Mouse (Mus musculus) heart, embryonic 15.5 days (tissue): ENCODE results near the gene Ntn4. TPM values are rescaled to one million over a fixed set of nuclear protein-coding genes. Genes with fewer than 3 reads are reported as not detected.

Source experiments
- ATAC-seq: fragments of 200-750 bp; cut with Nextera tagmentation; replicated peaks from 2 replicates; pipeline ENCODE4 v1.8.0; 2017; ENCODE audit warnings: low read depth, moderate TSS enrichment; ENCODE audit not compliant: insufficient number of reproducible peaks, insufficient read depth, low FRiP score
- H3K27ac ChIP-seq: fragments of 300-500 bp; sonication (generic); 2 replicates; pipeline ENCODE4 v1.5.1; 2015; ENCODE audit warnings: mild to moderate bottlenecking, inconsistent platforms
- H3K27me3 ChIP-seq: fragments of 300-500 bp; sonication (generic); 2 replicates; pipeline ENCODE4 v1.6.1; 2015; ENCODE audit warnings: inconsistent platforms
- H3K36me3 ChIP-seq: fragments of 300-500 bp; sonication (generic); 2 replicates; pipeline ENCODE4 v1.6.1; 2015; ENCODE audit warnings: mild to moderate bottlenecking, inconsistent platforms
- H3K4me1 ChIP-seq: fragments of 300-500 bp; sonication (generic); replicated peaks from 2 replicates; pipeline ENCODE4 v1.6.1; 2015; ENCODE audit warnings: inconsistent platforms
- H3K4me2 ChIP-seq: fragments of 300-500 bp; sonication (generic); 2 replicates; pipeline ENCODE4 v1.6.1; 2015; ENCODE audit warnings: inconsistent platforms, mild to moderate bottlenecking, moderate library complexity
- H3K4me3 ChIP-seq: fragments of 300-500 bp; sonication (generic); 2 replicates; pipeline ENCODE4 v1.5.1; 2015; ENCODE audit warnings: mild to moderate bottlenecking, inconsistent platforms
- H3K9ac ChIP-seq: fragments of 300-500 bp; sonication (generic); 2 replicates; pipeline ENCODE4 v1.6.1; 2015; ENCODE audit warnings: mild to moderate bottlenecking, inconsistent platforms
- H3K9me3 ChIP-seq: fragments of 300-500 bp; sonication (generic); replicated peaks from 2 replicates; pipeline ENCODE4 v1.6.1; 2016; ENCODE audit warnings: inconsistent platforms
- WGBS: fragments of 180-500 bp; shearing (Covaris S2); methylation state at CpG from one replicate; pipeline ENCODE4 v1.1.7; 2015; ENCODE audit warnings: mixed read lengths; 5-methylcytosine and 5-hydroxymethylcytosine counted together
- polyA plus RNA-seq: library from polyadenylated mRNA; unstranded; fragments of >200 nt; fragmentation: Nextera tagmentation; extraction: Ambion mirVana; gene quantifications from 2 replicates; pipeline ENCODE4 v1.2.1, GENCODE M21; 2015

Ntn4 gene
- polyA plus RNA-seq, 1 experiment from 2014 or later = 2.6 TPM

GRCm38 (mm10) chr10:93614850-93615249 lies 25.6 kb upstream of the Ntn4 start:
- no peak overlapping the region for H3K4me3 ChIP-seq
- H3K4me2 ChIP-seq = no peak overlapping the region
- no peaks in the 10 kb centered on the region for H3K27me3 ChIP-seq
- H3K4me1 ChIP-seq = no peaks in the 10 kb centered on the region
- no peaks in the 10 kb centered on the region for H3K9me3 ChIP-seq
- WGBS = 69% methylated on average over 8 of the region's 8 CpGs
- no peak for ATAC-seq
- no peak overlapping the region for H3K27ac ChIP-seq
- no peaks in the 10 kb centered on the region for H3K36me3 ChIP-seq
- H3K9ac ChIP-seq = no peak overlapping the region

GRCm38 (mm10) chr10:93620438-93621179 lies 19.9 kb upstream of the Ntn4 start:
- Histone ChIP-seq H3K4me2 (no peak overlapping the region), H3K27ac (no peak overlapping the region)
- no peak for ATAC-seq

GRCm38 (mm10) chr10:93623725-93624124 lies 16.8 kb upstream of the Ntn4 start:
- no peak for ATAC-seq
- H3K9ac ChIP-seq = no peak overlapping the region
- H3K27me3 ChIP-seq = no peaks in the 10 kb centered on the region
- H3K4me2 ChIP-seq = no peak overlapping the region
- H3K9me3 ChIP-seq = no peaks in the 10 kb centered on the region
- H3K4me3 ChIP-seq = no peak overlapping the region
- no peaks in the 10 kb centered on the region for H3K36me3 ChIP-seq
- 64% methylated on average over 9 of the region's 9 CpGs for WGBS
- H3K4me1 ChIP-seq = no peaks in the 10 kb centered on the region
- no peak overlapping the region for H3K27ac ChIP-seq

More at GRCm38 (mm10) chr10:93620438-93621179, 19.9 kb upstream of the Ntn4 start:
- Histone ChIP-seq H3K4me3 (no peak overlapping the region), H3K36me3 (no peaks in the 10 kb centered on the region), H3K27me3 (no peaks in the 10 kb centered on the region), H3K9me3 (no peaks in the 10 kb centered on the region), H3K9ac (no peak overlapping the region), H3K4me1 (no peaks in the 10 kb centered on the region)
- WGBS = 58% methylated on average over 7 of the region's 7 CpGs

- Histone ChIP-seq H3K4me3 (no peak overlapping the region), H3K4me1 (no peaks in the 10 kb centered on the region), H3K27ac (no peak overlapping the region), H3K36me3 (no peaks in the 10 kb centered on the region), H3K4me2 (no peak overlapping the region), H3K9me3 (no peaks in the 10 kb centered on the region), H3K9ac (no peak overlapping the region), H3K27me3 (no peaks in the 10 kb centered on the region)
- no peak for ATAC-seq
- 75% methylated on average over 10 of the region's 10 CpGs for WGBS
Observed at GRCm38 (mm10) chr10:93624151-93624550, 16.3 kb upstream of the Ntn4 start.

GRCm38 (mm10) chr10:93630310-93630709 lies 10.2 kb upstream of the Ntn4 start:
- WGBS = 91% methylated on average over 5 of the region's 5 CpGs
- Histone ChIP-seq H3K27ac (no peak overlapping the region), H3K4me1 (no peaks in the 10 kb centered on the region), H3K27me3 (peaks cover 2% of the 10 kb centered on the region), H3K4me2 (no peak overlapping the region), H3K9me3 (no peaks in the 10 kb centered on the region), H3K9ac (no peak overlapping the region), H3K36me3 (no peaks in the 10 kb centered on the region), H3K4me3 (no peak overlapping the region)
- ATAC-seq = no peak

GRCm38 (mm10) chr10:93632086-93632485 lies 8.4 kb upstream of the Ntn4 start:
- H3K27ac ChIP-seq = no peak overlapping the region
- H3K27me3 ChIP-seq = peaks cover 19% of the 10 kb centered on the region
- no peak overlapping the region for H3K4me2 ChIP-seq
- H3K9ac ChIP-seq = no peak overlapping the region
- 64% methylated on average over 4 of the region's 4 CpGs for WGBS
- H3K36me3 ChIP-seq = no peaks in the 10 kb centered on the region
- H3K4me3 ChIP-seq = no peak overlapping the region
- H3K9me3 ChIP-seq = no peaks in the 10 kb centered on the region
- H3K4me1 ChIP-seq = no peaks in the 10 kb centered on the region
- no peak for ATAC-seq

GRCm38 (mm10) chr10:93633563-93633962 lies 6.9 kb upstream of the Ntn4 start:
- ATAC-seq = no peak
- Histone ChIP-seq H3K9me3 (no peaks in the 10 kb centered on the region), H3K36me3 (no peaks in the 10 kb centered on the region), H3K4me2 (no peak overlapping the region), H3K27me3 (peaks cover 34% of the 10 kb centered on the region), H3K9ac (no peak overlapping the region), H3K4me1 (no peaks in the 10 kb centered on the region), H3K4me3 (no peak overlapping the region), H3K27ac (no peak overlapping the region)
- WGBS = 82% methylated on average over 5 of the region's 5 CpGs

GRCm38 (mm10) chr10:93633971-93634370 lies 6.5 kb upstream of the Ntn4 start:
- H3K4me3 ChIP-seq = no peak overlapping the region
- no peak overlapping the region for H3K9ac ChIP-seq
- no peaks in the 10 kb centered on the region for H3K36me3 ChIP-seq
- H3K9me3 ChIP-seq = no peaks in the 10 kb centered on the region
- ATAC-seq = no peak
- 87% methylated on average over 2 of the region's 2 CpGs for WGBS
- peaks cover 38% of the 10 kb centered on the region for H3K27me3 ChIP-seq
- no peaks in the 10 kb centered on the region for H3K4me1 ChIP-seq
- H3K4me2 ChIP-seq = no peak overlapping the region
- no peak overlapping the region for H3K27ac ChIP-seq

GRCm38 (mm10) chr10:93635941-93636340 lies 4.5 kb upstream of the Ntn4 start:
- ATAC-seq = no peak
- Histone ChIP-seq H3K4me2 (no peak overlapping the region), H3K27me3 (peaks cover 57% of the 10 kb centered on the region), H3K36me3 (no peaks in the 10 kb centered on the region), H3K9ac (no peak overlapping the region), H3K9me3 (no peaks in the 10 kb centered on the region), H3K4me1 (peaks cover 6% of the 10 kb centered on the region), H3K27ac (no peak overlapping the region), H3K4me3 (no peak overlapping the region)
- 42% methylated on average over 9 of the region's 9 CpGs for WGBS

GRCm38 (mm10) chr10:93640953-93641820 lies 706 bp downstream of the Ntn4 start:
- peaks cover 74% of the 10 kb centered on the region for H3K27me3 ChIP-seq

GRCm38 (mm10) chr10:93641821-93642746 lies 1.6 kb downstream of the Ntn4 start:
- Histone ChIP-seq H3K4me3 (peak overlapping the region; percentile 88), H3K9ac (peak overlapping the region; percentile 88), H3K27me3 (peaks cover 66% of the 10 kb centered on the region), H3K4me1 (peaks cover 29% of the 10 kb centered on the region), H3K4me2 (peak overlapping the region; percentile 98), H3K36me3 (no peaks in the 10 kb centered on the region), H3K9me3 (no peaks in the 10 kb centered on the region), H3K27ac (peak overlapping the region; percentile 61)
- 5% methylated on average over 32 of the region's 32 CpGs for WGBS
- peak; percentile 24; the same call in 1 of the 2 replicates for ATAC-seq

More at GRCm38 (mm10) chr10:93640953-93641820, 706 bp downstream of the Ntn4 start:
- Histone ChIP-seq H3K36me3 (no peaks in the 10 kb centered on the region), H3K9me3 (no peaks in the 10 kb centered on the region), H3K4me2 (peak overlapping the region; percentile 98), H3K27ac (peak overlapping the region; percentile 61), H3K4me3 (peak overlapping the region; percentile 88), H3K4me1 (peaks cover 29% of the 10 kb centered on the region), H3K9ac (peak overlapping the region; percentile 88)
- ATAC-seq = peak; percentile 53
- WGBS = under 1% methylated on average over 70 of the region's 73 CpGs
